ENCODE assay signal across 10 mouse cellular contexts in genomic region chr2:164975611-164976010, GRCm38 (mm10).
"Had no signal": no experiment of that assay in that cellular context is flagged by ENCODE, and none has a peak within 500 bp of the region (broad histone marks: within the 10 kb centered on the region; RNA-seq: fewer than 3 reads in every experiment).

No protein-coding gene starts in this region.

- DNase-seq: kidney, postnatal 25 days; liver, embryonic 13.5 days; lung, adult 2 months; lung, postnatal 14 days; lung, postnatal 4 days; midbrain, embryonic 14.5 days; retina, postnatal 1 day; right cerebral cortex, postnatal 25 days; spleen, adult 18-20 months; thymus, postnatal 25 days had no signal
